Comparison of ENCODE assay signal across 7 mouse cellular contexts in genomic region chr13:14629726-14630641, GRCm38 (mm10). TPM values are rescaled to one million over a fixed set of nuclear protein-coding genes. Genes with fewer than 3 reads are reported as not detected.
DNase-seq lines count a peak whose midpoint lies in the region; ATAC-seq lines count a peak whose summit lies in the region.

TSS of gene AW209491 (plus strand) at chr13:14630154.

- no peaks in the 10 kb centered on the region for H3K4me1 ChIP-seq in intestine, embryonic 16.5 days (ENCODE audit: control insufficient read depth, insufficient read depth, low read length)
- H3K4me1 ChIP-seq in midbrain, embryonic 11.5 days (ENCODE audit: control insufficient read depth, insufficient read depth, low read length): no peaks in the 10 kb centered on the region

- H3K27me3 ChIP-seq in intestine, embryonic 16.5 days (replicated peaks; ENCODE audit: control insufficient read depth, insufficient read depth, low read length): no peaks in the 10 kb centered on the region
- H3K27me3 ChIP-seq in midbrain, embryonic 11.5 days (ENCODE audit: control insufficient read depth, insufficient read depth, low read length): no peaks in the 10 kb centered on the region

- intact Hi-C loops in left cerebral cortex, postnatal 36 days (cut with DNase I): no loop called here

- peak within 1 kb of the TSS; percentile 68 for H3K4me2 ChIP-seq in intestine, embryonic 16.5 days (ENCODE audit: low read depth, low read length)
- peak within 1 kb of the TSS; percentile 60 for H3K4me2 ChIP-seq in midbrain, embryonic 11.5 days

- under 1% methylated on average over 29 of the region's 29 CpGs for WGBS in intestine, embryonic 16.5 days
- 2% methylated on average over 29 of the region's 29 CpGs for WGBS in midbrain, embryonic 11.5 days

- peak; percentile 99 for ATAC-seq in intestine, embryonic 16.5 days
- ATAC-seq in midbrain, embryonic 11.5 days (ENCODE audit: low FRiP score): peak; percentile 96

- peaks cover 7% of the 10 kb centered on the region; the same call in 1 of the 2 replicates for H3K36me3 ChIP-seq in intestine, embryonic 16.5 days (ENCODE audit: control insufficient read depth, insufficient read depth, low read length)
- no peaks in the 10 kb centered on the region for H3K36me3 ChIP-seq in midbrain, embryonic 11.5 days (ENCODE audit: control insufficient read depth, insufficient read depth, low read length)

- no peaks in the 10 kb centered on the region for H3K9me3 ChIP-seq in intestine, embryonic 16.5 days (ENCODE audit: control insufficient read depth, low read length)
- no peaks in the 10 kb centered on the region for H3K9me3 ChIP-seq in midbrain, embryonic 11.5 days (ENCODE audit: control insufficient read depth, low read length)

- peak within 1 kb of the TSS; percentile 80 for H3K9ac ChIP-seq in intestine, embryonic 16.5 days (ENCODE audit: low read depth, low read length)
- peak within 1 kb of the TSS; percentile 79 for H3K9ac ChIP-seq in midbrain, embryonic 11.5 days (ENCODE audit: low read length)

- peak; percentile 96 for DNase-seq in adrenal gland, adult 8-10 months
- peak; percentile 90 for DNase-seq in embryo, embryonic 9.5 days (ENCODE audit: extremely low spot score)
- DNase-seq in gastrocnemius, postnatal 4 days (ENCODE audit: low spot score in 2 of 2): peak; percentile 81 to 94
- peak; percentile 93 to 94 for DNase-seq in left cerebral cortex, postnatal 36 days (ENCODE audit: low spot score in 2 of 2)
- peak; percentile 96 for DNase-seq in midbrain, embryonic 11.5 days (ENCODE audit: low spot score, missing footprints)
- DNase-seq in skeletal muscle tissue, adult 2 months (ENCODE audit: low read depth, low spot score): peak; percentile 91

- peak within 1 kb of the TSS; percentile 63 for H3K4me3 ChIP-seq in intestine, embryonic 16.5 days (ENCODE audit: low read length)
- H3K4me3 ChIP-seq in midbrain, embryonic 11.5 days (ENCODE audit: low read depth, low read length): peak within 1 kb of the TSS; percentile 60

- H3K27ac ChIP-seq in intestine, embryonic 16.5 days (ENCODE audit: low read length): peak within 1 kb of the TSS; percentile 40; the same call in 1 of the 2 replicates
- peak within 1 kb of the TSS; percentile 35; the same call in 1 of the 2 replicates for H3K27ac ChIP-seq in midbrain, embryonic 11.5 days (ENCODE audit: low read depth, low read length)

RNA-seq across cellular contexts. Expression of gene AW209491, which starts in this region (rescaled TPM):
- 10 to 100 TPM; 17.1 to 21.2 (median 19.3) TPM for total RNA-seq in adrenal gland, adult 8-10 months (2022)
- total RNA-seq in gastrocnemius, postnatal 4 days (2021): 10 to 100 TPM; 10.3 TPM
- polyA plus RNA-seq in intestine, embryonic 16.5 days (2015; fragmentation: Nextera tagmentation; extraction: Ambion mirVana): 23.0 and 25.6 TPM in 2 replicates
- total RNA-seq in left cerebral cortex, postnatal 36 days (2021): 10 to 100 TPM; 23.3 to 25.2 TPM
- polyA plus RNA-seq in midbrain, embryonic 11.5 days (2014; fragmentation: Nextera tagmentation; extraction: Ambion mirVana): 30.3 and 31.0 TPM in 2 replicates

Comparison
In these comparisons a context has a peak if more than half of its experiments do, and no peak if none do; other contexts are left out.
1. Peak in every context shown above with its lines: DNase-seq, ATAC-seq, H3K4me3 ChIP-seq and H3K27ac ChIP-seq.